Mouse (Mus musculus): ENCODE measurements around the gene Gna12.

The Gna12 gene

DNA sequence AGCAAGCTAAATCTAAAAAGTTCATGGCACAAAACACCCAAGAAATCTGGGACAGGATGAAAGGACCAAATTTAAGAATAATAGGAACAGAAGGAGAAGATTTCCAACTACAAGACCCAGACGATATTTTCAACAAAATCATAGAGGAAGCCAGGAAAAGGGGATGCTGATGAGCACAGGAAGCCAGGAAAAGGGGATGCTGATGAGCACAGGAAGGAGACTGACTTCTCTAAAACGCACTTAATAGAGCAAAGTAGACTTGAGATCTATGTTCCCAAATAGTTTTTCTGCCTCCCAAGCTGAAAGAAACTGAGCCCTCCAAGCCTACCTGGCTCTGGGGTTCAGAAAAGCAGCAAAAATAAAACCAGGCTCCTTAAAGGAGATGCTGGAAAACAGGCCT is 2.8 kb downstream of the Gna12 start:
- no peak for DNase-seq (ENCODE audit: low read depth, low spot score)

DNA sequence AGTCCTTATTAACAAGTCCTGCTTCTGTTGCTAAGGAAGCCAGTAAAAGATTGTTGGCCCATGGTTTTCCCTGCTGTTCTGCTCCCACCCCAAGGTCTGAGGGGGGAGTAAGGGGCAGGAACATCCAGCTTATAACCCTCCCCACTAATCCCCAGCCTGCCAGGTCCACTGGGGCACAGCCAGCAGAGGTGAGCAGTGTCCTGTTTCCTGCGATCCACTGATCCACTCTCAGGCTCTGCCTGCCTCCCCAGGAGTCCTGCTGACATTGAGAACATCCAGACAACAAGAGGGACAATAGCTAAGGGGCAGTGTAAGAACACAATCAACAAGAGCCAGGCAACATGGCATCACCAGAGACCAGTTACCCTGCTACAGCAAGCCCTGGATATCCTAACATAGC is 3.4 kb downstream of the Gna12 start:
- no peak for DNase-seq (ENCODE audit: low read depth, low spot score)

DNA sequence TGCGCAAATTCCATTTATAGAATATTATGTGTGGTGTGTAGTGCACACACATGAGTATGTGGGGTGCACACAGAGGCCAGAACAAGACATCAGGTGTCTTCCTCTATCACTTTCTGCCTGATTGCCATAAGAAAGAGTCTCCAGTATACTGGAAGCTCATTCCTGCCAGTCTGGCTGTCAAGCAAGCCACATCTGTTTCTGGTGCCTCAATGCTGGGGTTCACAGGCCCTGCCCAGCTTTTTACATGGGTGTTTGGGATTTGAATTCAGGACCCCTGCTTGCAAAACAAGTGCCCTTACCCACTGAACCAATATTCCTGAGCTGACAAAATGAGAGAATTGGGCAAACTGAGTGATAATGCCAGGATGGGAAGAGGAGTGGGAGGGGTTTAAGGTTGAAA is 4.1 kb downstream of the Gna12 start:
- DNase-seq (ENCODE audit: low read depth, low spot score), result no peak

DNA sequence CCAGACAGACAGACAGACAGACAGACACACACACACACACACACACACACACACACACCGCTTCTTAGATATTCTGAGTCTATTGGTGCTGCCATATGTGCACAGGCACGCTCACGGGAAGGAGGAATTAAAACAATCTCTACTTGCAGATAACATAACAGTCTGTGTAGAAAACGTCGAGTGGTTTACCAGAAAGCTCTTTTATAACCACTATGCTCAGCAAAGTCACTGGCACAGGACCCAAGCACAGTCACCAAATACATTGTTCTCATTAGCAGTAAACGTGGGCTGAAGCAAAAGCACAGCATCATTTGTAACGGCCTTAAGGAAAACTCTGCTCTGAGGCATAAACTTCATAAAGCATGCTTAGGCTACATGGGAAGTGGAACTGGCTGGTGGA is 6.1 kb downstream of the Gna12 start:
- DNase-seq (ENCODE audit: low read depth, low spot score), result no peak

GRCm38 (mm10) chr5:140823386-140823785 is 6.8 kb downstream of the Gna12 start:
- DNase-seq (ENCODE audit: low read depth, low spot score), result no peak

DNA sequence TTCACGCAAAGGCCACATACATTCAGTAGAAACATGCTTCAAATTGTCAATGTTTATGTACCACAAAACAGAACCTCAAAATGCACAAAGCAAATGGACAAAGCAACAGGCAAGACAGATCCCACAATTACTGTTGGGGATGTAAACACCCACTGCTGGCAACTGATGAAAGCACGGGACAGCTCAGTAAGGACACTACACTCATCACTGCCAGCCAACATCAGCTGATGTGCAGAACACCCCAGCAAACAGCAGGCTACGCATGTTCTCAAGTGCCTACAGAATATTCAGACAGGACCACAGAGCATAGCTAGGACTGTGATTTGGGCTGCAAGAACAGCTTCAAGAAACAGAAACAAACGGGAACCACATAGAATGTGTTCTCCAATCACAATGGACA is 8.3 kb downstream of the Gna12 start:
- no peak for DNase-seq (ENCODE audit: low read depth, low spot score)

DNA sequence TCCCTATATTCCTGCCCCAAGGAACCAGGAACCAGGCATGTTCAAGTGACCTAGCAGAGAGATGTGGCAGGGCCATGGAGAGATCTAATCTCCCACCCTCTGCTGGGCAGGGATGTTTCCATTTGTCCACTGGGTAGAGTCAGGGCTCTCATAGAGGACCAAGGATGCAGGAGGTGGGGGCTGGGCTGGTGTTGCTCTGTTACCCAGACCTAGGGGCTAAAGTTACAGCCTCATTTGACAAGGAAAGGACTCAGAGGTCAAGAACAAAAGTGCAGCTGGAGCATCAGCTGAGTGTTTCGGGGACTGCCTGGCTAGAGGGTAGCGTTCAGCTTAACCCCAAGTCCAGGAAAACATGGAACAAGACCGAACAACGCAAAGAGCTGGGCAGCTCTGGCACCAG is 9.7 kb downstream of the Gna12 start:
- no peak for DNase-seq (ENCODE audit: low read depth, low spot score)

DNA sequence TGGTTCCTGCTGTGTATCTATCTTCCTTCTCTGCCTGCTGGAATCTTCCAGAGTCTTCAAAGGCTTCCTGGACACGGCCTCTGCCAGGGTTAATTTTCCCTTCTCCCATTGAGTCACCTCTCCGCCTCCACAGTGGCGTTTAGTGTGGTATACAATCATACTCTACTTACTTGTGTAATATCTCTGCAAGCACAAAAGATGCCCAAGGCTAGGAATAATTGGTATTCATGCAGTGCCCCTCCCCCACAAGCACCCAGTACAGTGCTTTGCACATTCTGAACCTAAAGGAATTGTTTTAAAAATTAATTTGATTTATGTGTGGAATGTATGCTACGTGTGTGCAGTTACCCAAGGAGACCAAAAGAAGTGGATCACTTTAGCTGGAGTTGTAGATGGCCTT is 10.6 kb downstream of the Gna12 start:
- DNase-seq (ENCODE audit: low read depth, low spot score), result no peak

DNA sequence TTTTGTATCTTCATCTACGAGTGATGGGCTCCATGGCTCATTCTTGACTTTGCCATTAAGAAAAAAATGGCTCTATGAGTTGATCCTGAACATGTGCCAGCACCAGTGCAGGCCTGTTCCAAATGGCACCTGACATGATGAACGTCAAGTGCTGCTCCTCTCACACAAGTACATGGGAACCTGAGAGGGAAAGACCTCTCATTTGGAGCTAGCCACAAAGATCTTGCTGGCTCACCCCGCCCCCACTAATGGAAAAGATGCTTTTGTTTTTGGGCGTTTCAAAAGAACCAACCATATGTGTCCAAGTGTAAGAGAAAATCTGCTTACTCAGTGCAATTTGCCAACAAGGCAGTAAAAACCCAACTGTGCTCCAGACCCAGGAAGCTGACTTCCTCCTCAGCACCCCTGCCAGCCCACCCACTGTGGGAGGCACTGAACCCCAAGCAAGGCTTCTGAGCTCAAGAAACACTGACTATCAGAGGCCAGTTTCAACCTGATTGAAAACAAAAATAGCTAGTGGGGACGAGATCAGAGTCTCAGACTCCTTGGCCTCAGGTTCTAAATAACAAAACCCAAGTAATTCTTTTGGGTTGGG is 11.7 kb downstream of the Gna12 start:
- DNase-seq (ENCODE audit: low read depth, low spot score), result no peak

GRCm38 (mm10) chr5:140816950-140817568 is 13.2 kb downstream of the Gna12 start:
- no peak for DNase-seq (ENCODE audit: low read depth, low spot score)

DNA sequence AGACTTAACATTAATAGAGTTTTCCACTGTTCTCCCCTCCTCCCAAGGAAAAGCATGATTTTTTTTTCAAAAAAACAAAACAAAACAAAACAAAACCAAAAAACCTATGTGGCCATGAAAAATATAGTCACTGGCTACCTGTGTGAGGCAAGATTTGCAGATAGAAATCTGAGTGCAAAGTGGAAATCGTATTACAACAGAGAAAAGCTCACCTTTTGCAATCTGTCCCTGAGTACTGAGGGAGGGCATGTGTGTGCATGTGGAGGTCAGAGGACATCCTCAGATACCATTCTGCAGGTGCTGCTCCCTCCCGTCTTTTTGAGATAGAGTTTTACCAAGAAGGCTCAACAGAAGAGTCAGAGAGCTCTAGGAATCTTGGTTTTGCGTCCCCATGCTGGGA is 14.2 kb downstream of the Gna12 start:
- no peak for DNase-seq (ENCODE audit: low read depth, low spot score)

DNA sequence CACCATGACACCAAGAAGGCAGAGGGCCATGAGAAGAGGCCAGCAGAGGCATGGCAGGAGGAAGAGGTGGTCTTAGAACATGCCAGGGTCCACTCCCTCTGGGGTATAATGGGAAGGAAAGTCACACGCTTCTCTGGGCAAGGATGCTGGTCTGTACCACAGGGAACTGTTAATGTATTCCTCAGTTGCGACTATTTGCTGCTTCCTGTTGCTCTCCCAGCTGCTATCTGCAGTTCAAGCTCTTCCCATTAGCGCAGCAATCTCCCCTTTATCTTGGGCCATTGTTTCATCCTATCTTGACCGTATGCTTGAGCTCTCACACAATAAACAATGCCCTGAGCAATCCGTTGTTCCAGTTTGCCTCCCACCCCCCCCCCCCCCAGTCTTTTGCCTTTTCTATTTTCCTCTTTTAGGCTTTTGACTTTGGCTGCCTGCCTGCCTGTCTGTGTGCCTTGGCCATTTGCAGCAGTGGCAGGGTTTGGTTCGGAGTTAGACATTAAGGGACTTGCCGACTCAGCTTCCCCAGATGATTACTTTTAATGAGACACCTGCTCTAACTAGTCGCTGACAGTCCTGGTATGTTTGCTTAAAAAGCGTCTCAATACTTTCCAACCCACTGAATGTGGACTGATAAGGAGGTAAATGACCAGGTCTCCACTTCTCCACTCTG is 15.0 kb downstream of the Gna12 start:
- DNase-seq (ENCODE audit: low read depth, low spot score), result no peak

DNA sequence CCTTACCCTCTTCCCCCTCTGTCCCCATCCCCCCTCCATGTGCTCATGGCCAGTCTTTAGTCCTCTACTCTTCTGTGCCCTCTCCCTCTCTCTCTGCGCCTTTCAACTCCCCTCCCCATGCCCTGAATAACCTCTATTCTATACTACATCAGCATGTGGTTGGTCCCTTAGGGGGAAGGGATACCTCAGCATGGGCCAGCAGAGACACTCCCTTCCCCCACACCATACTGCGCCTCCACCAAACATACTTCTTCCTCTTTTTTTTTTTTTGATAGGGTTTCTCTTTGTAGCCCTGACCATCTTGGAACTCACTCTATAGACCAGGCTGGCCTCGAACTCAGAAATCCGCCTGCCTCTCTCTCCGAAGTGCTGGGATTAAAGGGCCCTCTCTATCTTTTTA is 15.8 kb downstream of the Gna12 start:
- DNase-seq (ENCODE audit: low read depth, low spot score), result no peak

- no peak for DNase-seq (ENCODE audit: low read depth, low spot score)
Observed at GRCm38 (mm10) chr5:140812699-140813098, 17.5 kb downstream of the Gna12 start.

DNA sequence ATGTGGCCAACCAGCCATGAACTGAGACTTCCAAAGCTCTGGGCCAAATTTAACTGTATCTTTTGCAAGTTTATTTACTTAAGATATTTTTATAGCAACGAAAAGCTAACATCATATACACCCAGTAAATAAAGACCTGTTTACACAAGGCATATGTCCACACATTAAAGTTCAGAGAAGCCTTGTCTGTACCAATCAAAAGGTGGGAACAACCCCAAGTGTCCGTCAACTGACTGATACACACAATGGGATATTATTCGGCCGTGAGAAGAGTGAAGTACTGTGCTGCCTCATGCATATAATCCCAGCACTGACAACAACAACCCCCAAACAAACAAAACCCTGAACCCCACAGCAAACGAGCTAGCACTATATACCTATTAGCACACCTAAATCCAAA is 18.2 kb downstream of the Gna12 start:
- DNase-seq (ENCODE audit: low read depth, low spot score), result no peak

DNA sequence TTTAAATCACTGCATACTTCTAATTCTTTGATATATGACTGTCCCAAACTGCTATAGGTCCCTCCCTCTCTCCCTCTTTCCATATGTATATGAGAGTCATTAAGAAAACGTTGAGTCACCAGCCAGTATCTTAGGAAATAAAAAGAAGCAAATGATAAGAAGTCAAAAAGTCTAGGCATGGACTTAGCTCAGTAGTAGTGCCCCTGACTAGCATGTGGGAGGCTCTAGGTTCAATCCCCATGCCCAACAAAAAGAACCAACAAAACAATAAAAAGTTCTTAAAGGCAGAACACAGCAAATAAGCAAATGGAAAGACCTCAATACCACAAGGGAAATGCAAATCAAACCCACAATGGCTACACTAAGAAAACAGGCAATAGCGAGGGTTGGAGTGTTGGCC is 18.8 kb downstream of the Gna12 start:
- no peak for DNase-seq (ENCODE audit: low read depth, low spot score)

DNA sequence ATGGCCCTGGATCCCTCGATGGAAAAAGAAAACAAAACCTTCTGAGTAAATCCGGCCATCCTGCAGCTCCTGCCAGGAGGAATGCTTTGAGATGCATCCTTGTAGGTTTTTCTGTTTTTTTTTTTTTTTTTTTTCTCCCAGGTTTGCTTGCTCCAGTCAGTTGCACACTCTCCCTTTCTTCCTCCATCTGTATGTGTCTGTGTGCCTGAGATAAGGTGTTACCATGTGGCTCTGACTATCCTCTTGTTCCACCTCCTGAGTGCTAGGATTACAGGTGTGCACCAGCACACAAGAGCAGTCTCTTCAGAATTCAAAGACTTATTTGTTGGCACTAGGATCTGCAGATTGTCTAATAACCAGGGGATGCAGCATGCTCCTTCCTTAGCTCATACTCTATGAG is 23.3 kb downstream of the Gna12 start:
- DNase-seq (ENCODE audit: low read depth, low spot score), result no peak

GRCm38 (mm10) chr5:140806252-140806651 is 24.0 kb downstream of the Gna12 start:
- no peak for DNase-seq (ENCODE audit: low read depth, low spot score)

GRCm38 (mm10) chr5:140801782-140802181 is 28.4 kb downstream of the Gna12 start:
- no peak for DNase-seq (ENCODE audit: low read depth, low spot score)

GRCm38 (mm10) chr5:140800288-140800923 is 29.8 kb downstream of the Gna12 start:
- no peak for DNase-seq (ENCODE audit: low read depth, low spot score)

- DNase-seq (ENCODE audit: low read depth, low spot score), result no peak
Observed at GRCm38 (mm10) chr5:140799190-140799589, 31.0 kb downstream of the Gna12 start.

- DNase-seq (ENCODE audit: low read depth, low spot score), result no peak
Observed at GRCm38 (mm10) chr5:140798775-140799174, 31.5 kb downstream of the Gna12 start.

- no peak for DNase-seq (ENCODE audit: low read depth, low spot score)
Observed at GRCm38 (mm10) chr5:140798158-140798557, 32.1 kb downstream of the Gna12 start.

All from forelimb bud, embryonic 11.5 days (tissue).